Mouse (Mus musculus): ENCODE data around the gene Lrrc8b.

- TF ChIP-seq MXI1 (IDR thresholded peaks at IDR 0.05; ENCODE audit: low read depth, low read length) (peak; percentile 81), POLR2A (IDR thresholded peaks at IDR 0.05; ENCODE audit: control insufficient read depth in 1 of 2, insufficient read depth in 1 of 2, low read depth in 1 of 2, low read length in 2 of 2, poor library complexity in 1 of 2) (peak in 1 of 2 experiments; percentile 74; a peak in 2 of 4 replicates), TBP (IDR thresholded peaks at IDR 0.05; ENCODE audit: low read depth, low read length) (peak; percentile 82), MEF2A (IDR thresholded peaks at IDR 0.05; ENCODE audit: extremely low read depth, insufficient replicate concordance, low read depth, low read length, poor library complexity, severe bottlenecking) (no peak), TAL1 (IDR thresholded peaks at IDR 0.05; ENCODE audit: low read length) (peak; percentile 92), SMC3 (IDR thresholded peaks at IDR 0.05; ENCODE audit: low read depth, low read length) (no peak), CTCF (IDR thresholded peaks at IDR 0.05 in 2 of 3, conservative IDR thresholded peaks at IDR 0.05 in 1 of 3; ENCODE audit: control insufficient read depth in 1 of 3, insufficient read depth in 1 of 3, low read depth in 2 of 3, low read length in 3 of 3, poor library complexity in 1 of 3, severe bottlenecking in 1 of 3) (no peak), EP300 (IDR thresholded peaks at IDR 0.05; ENCODE audit: low read depth in 1 of 2, low read length in 2 of 2) (peak; percentile 98), USF2 (IDR thresholded peaks at IDR 0.05; ENCODE audit: borderline replicate concordance in 1 of 2, insufficient read depth in 1 of 2, low read depth in 1 of 2, low read length in 2 of 2) (no peak), RCOR1 (IDR thresholded peaks at IDR 0.05; ENCODE audit: low read depth, low read length) (peak; percentile 84), E2F4 (IDR thresholded peaks at IDR 0.05; ENCODE audit: borderline replicate concordance, low read depth, low read length) (no peak)
These were observed 107.9 kb downstream of the Lrrc8b start for GRCm38 (mm10) chr5:105523452-105523851.
